Mouse (Mus musculus) layer of hippocampus, postnatal 36 days (tissue): ENCODE data around the gene Vmn1r53. TPM values are rescaled to one million over a fixed set of nuclear protein-coding genes. Genes with fewer than 3 reads are reported as not detected.
"Not testable (repeated sequence)": the region's sequence is repeated elsewhere in the genome, so short reads cannot be mapped to it uniquely, and the experiment has no call there.

Source experiments
- DNase-seq, 2 experiments: peaks; one replicate each; pipeline ENCODE4 v3.0.0; 2022
- total RNA-seq, 2 experiments: library from RNA; stranded (reverse); gene quantifications; 2 replicates each; pipeline ENCODE4 v1.2.3; 2021

Gene Vmn1r53
- not detected for total RNA-seq

DNA sequence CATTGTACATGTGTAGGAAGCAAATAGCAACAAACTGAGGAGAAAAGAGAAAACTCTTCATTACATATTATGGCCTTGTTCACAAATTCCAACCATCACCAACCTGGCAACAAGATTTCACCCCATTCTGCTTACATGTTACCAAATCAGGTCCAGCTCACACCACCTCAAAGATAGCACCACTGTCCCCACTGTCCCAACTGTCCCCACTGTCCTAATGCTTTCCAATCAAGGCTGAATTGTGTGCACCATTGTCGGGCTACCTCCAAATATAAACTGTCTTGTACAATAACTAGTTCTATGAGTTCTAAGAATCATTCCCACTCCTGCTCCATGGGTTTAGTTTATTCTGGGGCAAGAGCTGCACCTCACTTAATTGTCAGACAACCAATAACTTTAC lies at the start of gene Vmn1r53:
TSS of gene Vmn1r53 (minus strand) at position 101 of the 400 bp plus-strand sequence.
- no peak for DNase-seq

DNA sequence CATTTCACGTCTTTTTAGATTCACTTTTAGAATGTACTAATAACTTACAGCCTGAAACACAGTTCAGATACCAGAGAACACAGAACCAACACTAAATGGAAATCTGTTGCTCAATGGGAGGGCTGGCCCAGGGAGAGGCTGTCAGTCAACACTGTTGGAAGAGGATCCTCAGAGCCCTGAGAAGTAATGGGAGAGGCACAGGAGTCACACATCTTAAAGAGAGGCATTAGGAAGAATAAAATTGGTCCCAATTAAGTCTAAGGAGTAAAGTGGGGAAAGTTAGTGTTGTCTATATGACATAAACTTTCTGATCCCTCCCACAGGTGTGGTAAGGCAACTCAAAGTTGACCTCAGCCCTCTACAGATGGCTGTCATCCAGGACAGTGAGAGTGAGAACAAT lies 21.8 kb upstream of the Vmn1r53 start, which contains the start of gene Vmn1r54:
TSS of gene Vmn1r54 (plus strand) at position 301 of the 400 bp plus-strand sequence.
- no peak for DNase-seq

DNA sequence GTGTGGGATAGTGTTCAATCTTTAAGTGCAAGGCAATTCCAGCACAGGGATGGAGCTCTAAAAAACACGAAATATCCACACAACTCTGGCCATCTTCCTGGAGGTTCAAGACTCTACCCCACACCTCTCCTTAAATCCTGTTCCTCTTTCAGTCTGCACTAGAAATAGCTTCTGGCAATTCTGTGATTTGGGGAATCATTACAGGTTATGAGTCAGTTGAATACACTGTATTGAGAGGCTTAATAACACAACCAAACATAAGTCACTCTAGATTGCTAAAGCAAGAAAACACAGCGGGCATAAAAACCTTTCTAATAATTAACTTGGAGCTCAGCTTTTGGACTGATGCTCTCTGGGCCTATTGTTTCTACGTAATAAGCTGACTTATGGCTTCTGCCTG lies 19.8 kb upstream of the Vmn1r53 start:
- DNase-seq = no peak

DNA sequence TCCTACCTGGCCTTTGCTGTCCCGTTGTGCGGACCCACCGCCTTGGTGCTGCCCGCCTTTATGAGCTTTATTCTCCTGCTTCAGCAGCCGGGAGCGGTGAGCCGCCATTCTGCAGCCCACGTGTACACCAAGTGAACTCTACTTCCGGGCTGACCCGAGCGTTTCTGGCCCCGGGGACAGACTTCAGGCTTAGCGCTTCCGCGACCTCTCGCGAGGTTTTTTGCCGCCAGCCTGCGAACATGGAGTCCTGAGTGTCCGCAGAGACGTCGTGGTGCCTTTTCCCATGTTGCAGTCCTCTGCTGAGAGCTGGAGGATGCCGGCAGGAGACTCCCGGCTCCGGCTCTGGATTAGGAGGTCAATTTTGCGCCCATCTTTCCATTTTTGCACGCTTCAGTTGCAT lies 8.4 kb upstream of the Vmn1r53 start:
- no peak for DNase-seq

DNA sequence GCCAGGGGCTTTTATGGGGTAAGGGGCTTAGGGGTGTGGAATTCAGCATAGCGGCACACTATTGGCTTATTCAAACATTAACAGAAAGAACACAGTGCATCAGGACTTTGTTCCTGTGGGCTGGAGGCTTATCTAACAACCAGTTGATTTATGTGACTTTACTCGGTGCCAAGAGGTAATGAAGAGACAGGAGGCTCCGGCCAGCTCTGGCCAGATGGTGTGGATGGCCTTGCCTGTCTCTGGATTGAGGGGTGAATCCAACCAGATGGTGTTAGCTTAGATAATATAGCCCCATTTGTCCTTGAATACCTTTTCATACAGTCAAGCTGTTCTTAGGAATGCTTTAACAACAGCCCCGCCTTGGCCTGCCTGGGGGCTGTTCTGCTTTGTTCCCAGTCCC lies 7.9 kb upstream of the Vmn1r53 start:
- not testable (repeated sequence) for DNase-seq

DNA sequence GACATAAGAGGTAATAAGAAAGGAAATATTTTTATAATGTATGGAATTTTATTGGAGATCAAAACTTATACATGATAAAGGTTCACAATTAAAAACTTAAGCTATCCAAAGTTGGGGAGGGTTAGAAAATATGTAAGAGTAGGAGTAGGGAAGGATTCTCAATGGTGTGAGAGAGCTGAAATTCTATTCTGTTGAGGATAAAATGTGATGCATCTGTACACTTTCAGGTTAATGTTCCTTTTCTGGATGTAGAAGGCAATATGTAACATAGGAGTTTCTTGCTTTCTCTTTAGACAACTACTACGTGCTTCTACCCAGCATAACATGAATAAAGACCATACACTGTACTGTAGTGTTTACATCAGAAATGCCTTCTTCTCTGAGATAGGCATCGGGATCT lies 21.7 kb downstream of the Vmn1r53 start, which contains the start of gene V1ra8:
TSS of gene V1ra8 (plus strand) at position 301 of the 400 bp plus-strand sequence.
- DNase-seq = not testable (repeated sequence)

DNA sequence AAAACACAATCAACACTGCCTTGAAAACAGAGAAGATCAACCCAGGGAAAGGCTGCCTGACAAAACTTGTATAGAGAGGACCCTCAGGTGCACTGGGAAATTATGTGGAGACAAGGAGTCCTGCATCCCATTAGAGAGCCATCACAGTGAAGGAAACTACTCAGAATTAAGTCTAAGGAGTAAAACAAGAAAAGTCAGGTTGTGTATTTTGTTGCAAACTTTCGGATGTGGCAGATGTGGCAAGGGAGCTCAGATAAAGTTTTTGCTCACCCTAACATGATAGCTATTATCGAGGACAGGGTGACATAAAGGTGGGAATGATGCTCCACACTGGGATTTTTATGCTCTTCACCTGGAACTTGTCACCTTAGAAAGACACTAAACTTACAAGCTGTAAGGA lies 49.7 kb downstream of the Vmn1r53 start, which contains the start of gene Vmn1r52:
TSS of gene Vmn1r52 (plus strand) at position 301 of the 400 bp plus-strand sequence.
- no peak for DNase-seq

Other genes starting within 250 kb of the Vmn1r53 start
- not detected for gene Vmn1r47, start 208.3 kb downstream of the Vmn1r53 start, total RNA-seq
- gene Vmn1r48, start 187.6 kb downstream of the Vmn1r53 start, total RNA-seq = not detected
- gene Vmn1r49, start 145.9 kb downstream of the Vmn1r53 start, total RNA-seq = not detected
- gene Vmn1r50, start 123.0 kb downstream of the Vmn1r53 start, total RNA-seq = not detected
- gene Vmn1r51, start 101.8 kb downstream of the Vmn1r53 start, total RNA-seq = not detected
- not detected for gene Vmn1r52, start 49.6 kb downstream of the Vmn1r53 start, total RNA-seq
- gene V1ra8, start 21.6 kb downstream of the Vmn1r53 start, total RNA-seq = not detected
- not detected for gene Vmn1r54, start 21.9 kb upstream of the Vmn1r53 start, total RNA-seq
- not detected for gene BC048671, start 76.8 kb upstream of the Vmn1r53 start, total RNA-seq
- not detected for gene Chst13, start 100.7 kb upstream of the Vmn1r53 start, total RNA-seq
- gene Uroc1, start 108.8 kb upstream of the Vmn1r53 start, total RNA-seq = not detected
- gene Zxdc, start 145.1 kb upstream of the Vmn1r53 start, total RNA-seq = 10 to 100 TPM; 29.6 to 33.5 TPM
- gene Cfap100, start 204.4 kb upstream of the Vmn1r53 start, total RNA-seq = 10 to 100 TPM; 10.7 to 16.8 TPM
- 10 to 100 TPM; 26.2 to 41.7 TPM for gene Klf15, start 238.1 kb upstream of the Vmn1r53 start, total RNA-seq